Comparison of ENCODE assay signal across 20 mouse cellular contexts in the genomic region with DNA sequence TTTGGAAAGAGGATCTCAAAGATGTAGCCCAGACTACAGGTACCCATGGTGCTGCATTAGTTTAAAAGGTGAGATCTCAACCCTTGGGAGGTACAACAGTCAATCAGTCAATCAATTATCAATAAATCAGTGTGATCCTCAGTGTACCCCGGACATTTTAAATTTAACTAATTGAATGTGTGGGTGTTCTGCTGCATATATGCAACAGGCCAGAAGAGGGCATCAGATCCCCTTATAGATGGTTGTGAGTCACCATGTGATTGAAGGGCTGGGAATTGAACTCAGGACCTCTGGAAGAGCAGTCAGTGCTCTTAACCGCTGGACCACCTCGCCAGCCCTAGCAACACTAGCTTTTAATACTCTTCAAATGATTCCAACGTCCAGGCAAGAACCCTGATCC. TPM values are rescaled to one million over a fixed set of nuclear protein-coding genes. Genes with fewer than 3 reads are reported as not detected.
DNase-seq lines count a peak whose midpoint lies in the region; ATAC-seq and TF ChIP-seq lines count a peak whose summit lies in the region.
"Had no signal": no experiment of that assay in that cellular context is flagged by ENCODE, and none has a peak within 500 bp of the region (broad histone marks: within the 10 kb centered on the region; RNA-seq: fewer than 3 reads in every experiment).

No protein-coding gene starts in this region.

- H3K27me3 ChIP-seq in kidney, postnatal 0 days (ENCODE audit: insufficient read depth, low read length): no peaks in the 10 kb centered on the region
- no peaks in the 10 kb centered on the region for H3K27me3 ChIP-seq in thymus, adult 2 months (ENCODE audit: control insufficient read depth, insufficient read depth, low read length)
- peaks cover 20% of the 10 kb centered on the region for H3K27me3 ChIP-seq in Patski
- H3K27me3 ChIP-seq: forebrain, embryonic 12.5 days; heart, embryonic 15.5 days; limb, embryonic 13.5 days had no signal

- POLR2A ChIA-PET in Patski (lab: Charles Lee): no interaction called here

- ATAC-seq in kidney, postnatal 0 days (replicated peaks; ENCODE audit: low FRiP score, low read depth): no peak
- no peak for ATAC-seq in Patski
- ATAC-seq: midbrain, embryonic 16.5 days had no signal

- no peaks in the 10 kb centered on the region for H3K36me3 ChIP-seq in kidney, postnatal 0 days (ENCODE audit: insufficient read depth, low read length)
- H3K36me3 ChIP-seq in thymus, adult 2 months (ENCODE audit: control insufficient read depth, insufficient read depth, low read length): no peaks in the 10 kb centered on the region
- H3K36me3 ChIP-seq: forebrain, embryonic 12.5 days; heart, embryonic 15.5 days; limb, embryonic 13.5 days had no signal

- CTCF ChIA-PET in Patski (lab: Charles Lee): no interaction called here

- H3K9me3 ChIP-seq in kidney, postnatal 0 days (replicated peaks; ENCODE audit: low read length): no peaks in the 10 kb centered on the region
- H3K9me3 ChIP-seq: forebrain, embryonic 12.5 days; heart, embryonic 15.5 days; limb, embryonic 13.5 days had no signal

- TF ChIP-seq POLR2A in thymus, adult 2 months (IDR thresholded peaks at IDR 0.05; ENCODE audit: control insufficient read depth, extremely low read depth, insufficient read depth, low read length, poor library complexity): no peak

- no peak overlapping the region for H3K4me2 ChIP-seq in kidney, postnatal 0 days (ENCODE audit: low read length)
- H3K4me2 ChIP-seq: forebrain, embryonic 12.5 days; heart, embryonic 15.5 days; limb, embryonic 13.5 days had no signal

- no peak for DNase-seq in kidney, postnatal 0 days (ENCODE audit: low spot score)
- DNase-seq in kidney, postnatal 10 days: no peak
- no peak for DNase-seq in thymus, adult 2 months
- DNase-seq in thymus, postnatal 14 days: no peak
- no peak for DNase-seq in Patski (ENCODE audit: low read depth, low spot score)
- DNase-seq in urinary bladder, adult 18-20 months (ENCODE audit: low spot score in 2 of 2): no peak
- DNase-seq in gastrocnemius, adult 18-20 months (ENCODE audit: low spot score): no peak
- DNase-seq: adrenal gland, adult 8-10 months; cerebellum, adult 8-10 months; gastrocnemius, postnatal 14 days; heart, adult 18-20 months; kidney, adult 8-10 months; kidney, postnatal 36 days; lung, postnatal 14 days had no signal

- in situ Hi-C loops in Patski (cut with MboI; ENCODE audit: low pct_unique_long_range_greater_than_20kb): no loop called here

- no peaks in the 10 kb centered on the region for H3K4me1 ChIP-seq in kidney, postnatal 0 days (replicated peaks; ENCODE audit: insufficient read depth, low read length)
- peaks cover 41% of the 10 kb centered on the region for H3K4me1 ChIP-seq in thymus, adult 2 months (replicated peaks; ENCODE audit: control insufficient read depth, insufficient read depth, low read length)
- H3K4me1 ChIP-seq: forebrain, embryonic 12.5 days; heart, embryonic 15.5 days had no signal

- H3K4me3 ChIP-seq in kidney, postnatal 0 days (replicated peaks; ENCODE audit: low read depth, low read length): no peak overlapping the region
- H3K4me3 ChIP-seq in thymus, adult 2 months (ENCODE audit: control insufficient read depth, insufficient read depth, low read length): no peak overlapping the region
- H3K4me3 ChIP-seq: forebrain, embryonic 12.5 days; heart, embryonic 15.5 days; limb, embryonic 13.5 days had no signal

- no peak overlapping the region for H3K27ac ChIP-seq in kidney, postnatal 0 days
- H3K27ac ChIP-seq in thymus, adult 2 months (ENCODE audit: control insufficient read depth, insufficient read depth, low read length): peak overlapping the region; percentile 90
- H3K27ac ChIP-seq: forebrain, embryonic 12.5 days; heart, embryonic 15.5 days; limb, embryonic 13.5 days had no signal

- H3K9ac ChIP-seq in kidney, postnatal 0 days (ENCODE audit: low read depth, low read length): no peak overlapping the region
- H3K9ac ChIP-seq: forebrain, embryonic 12.5 days; heart, embryonic 15.5 days; limb, embryonic 13.5 days had no signal

- TF ChIP-seq CTCF in kidney, postnatal 0 days (IDR thresholded peaks at IDR 0.05; ENCODE audit: low read depth): peak; percentile 33; the same call in 1 of the 2 replicates
- no peak for TF ChIP-seq CTCF in thymus, adult 2 months (IDR thresholded peaks at IDR 0.05; ENCODE audit: borderline replicate concordance, control insufficient read depth, extremely low read depth, insufficient read depth, low read length, poor library complexity)
- TF ChIP-seq CTCF in Patski (IDR thresholded peaks at IDR 0.05): peak; percentile 39

- WGBS in kidney, postnatal 0 days: 78% methylated on average over 4 of the region's 4 CpGs
- 93% methylated on average over 4 of the region's 4 CpGs for WGBS in thymus, adult 2 months

RNA-seq across cellular contexts. Expression of a gene that starts 17.1 kb away (rescaled TPM):
- polyA plus RNA-seq in kidney, postnatal 0 days (2015; fragmentation: Nextera tagmentation; extraction: Ambion mirVana): 0.08 and 0.19 TPM in 2 replicates
- 202 and 240 TPM in 2 replicates for polyA plus RNA-seq in thymus, adult 2 months (2012; rRNA removed)
- polyA plus RNA-seq in Patski (2021): 0.12 TPM
- not detected for total RNA-seq in gastrocnemius, adult 18-20 months (2021)
- total RNA-seq: layer of hippocampus, postnatal 14 days; megakaryocyte-erythroid progenitor cell, adult 5-6 weeks had no signal
- polyA plus RNA-seq: forebrain, embryonic 12.5 days had no signal

RNA-seq across cellular contexts. Expression of a gene that starts 58.8 kb away (rescaled TPM):
- 154 and 196 TPM in 2 replicates for polyA plus RNA-seq in kidney, postnatal 0 days (2015; fragmentation: Nextera tagmentation; extraction: Ambion mirVana)
- polyA plus RNA-seq in thymus, adult 2 months (2012; rRNA removed): 37.0 and 43.5 TPM in 2 replicates
- polyA plus RNA-seq in Patski (2021): 135 TPM
- total RNA-seq in gastrocnemius, adult 18-20 months (2021): 10 to 100 TPM; 28.0 to 33.2 TPM

Comparison
In these comparisons a context has a peak if more than half of its experiments do, and no peak if none do; other contexts are left out.
1. RNA of a gene that starts 17.1 kb away (polyA plus RNA-seq): 202 to 240 TPM in thymus, adult 2 months; 0.12 TPM in Patski (single experiment) and 0.08 to 0.19 TPM in kidney, postnatal 0 days; every median in the first group is over 100 times any median in the second.